Mouse (Mus musculus): ENCODE results near the gene Ovol2. TPM values are rescaled to one million over a fixed set of nuclear protein-coding genes. Genes with fewer than 3 reads are reported as not detected.
A peak's percentile ranks its signal among the peaks of the same experiment; 100 is the strongest.

Ovol2 gene
- total and polyA plus RNA-seq, 3 experiments, result not detected

DNA sequence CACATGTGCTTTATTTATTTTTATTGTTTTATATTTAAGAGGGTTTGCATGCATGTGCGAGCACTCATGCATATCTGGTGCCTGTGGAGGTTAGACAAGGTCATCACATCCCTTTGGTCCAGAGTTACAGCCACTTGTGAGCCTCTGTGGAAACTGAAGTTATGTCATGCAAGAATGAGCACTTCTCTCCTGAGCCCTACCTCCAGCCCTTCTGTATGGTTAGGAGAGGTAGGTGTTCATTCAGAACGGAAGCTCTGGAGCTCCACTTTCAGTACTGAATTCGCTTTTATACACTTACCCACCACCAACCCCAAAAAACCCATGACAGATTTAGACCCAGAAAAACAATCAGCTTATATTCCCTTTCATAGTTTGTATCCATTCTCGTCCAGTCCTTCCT, 39.6 kb upstream of the Ovol2 start (continued):
- no peak for TF ChIP-seq USF2 (conservative IDR thresholded peaks at IDR 0.05; ENCODE audit: low read depth, low read length)
- no peak for TF ChIP-seq MEF2A (IDR thresholded peaks at IDR 0.05; ENCODE audit: borderline replicate concordance, low read depth, low read length)
- TF ChIP-seq ZNF384 (IDR thresholded peaks at IDR 0.05; ENCODE audit: low read depth, low read length), result no peak
- no peak for TF ChIP-seq ELF1 (IDR thresholded peaks at IDR 0.05; ENCODE audit: low read depth, low read length)
- peak; percentile 86 for TF ChIP-seq BHLHE40 (IDR thresholded peaks at IDR 0.05; ENCODE audit: low read depth, low read length)
- TF ChIP-seq MXI1 (IDR thresholded peaks at IDR 0.05; ENCODE audit: low read depth, low read length), result no peak; the same call in 1 of the 2 replicates
- TF ChIP-seq CTCF (conservative IDR thresholded peaks at IDR 0.05 in 1 of 2, IDR thresholded peaks at IDR 0.05 in 1 of 2; ENCODE audit: low read depth in 2 of 2, low read length in 2 of 2), result no peak

GRCm38 (mm10) chr2:144369511-144369910, 37.6 kb upstream of the Ovol2 start:
- DNase-seq (ENCODE audit: extremely low read depth), result peak; percentile 33
- dilution Hi-C loops (cut with MboI; ENCODE audit: extremely low pct_ligation_motif_present, extremely low pct_unique_long_range_greater_than_20kb, low sequenced_read_pairs), result no loop called here

GRCm38 (mm10) chr2:144369020-144369421, 37.1 kb upstream of the Ovol2 start:
- peak; percentile 71 for DNase-seq (ENCODE audit: extremely low read depth)
- in situ Hi-C loops (cut with MboI; ENCODE audit: low pct_ligation_motif_present, low pct_unique_long_range_greater_than_20kb, low sequenced_read_pairs), result no loop called here
- Histone ChIP-seq H3K4me1 (ENCODE audit: control insufficient read depth in 1 of 2, insufficient read depth in 2 of 2) (peaks cover 6 to 26% of the 10 kb centered on the region in 2 experiments; a peak in 3 of 4 replicates), H3K4me2 (ENCODE audit: insufficient read depth, low read depth, poor library complexity, severe bottlenecking) (peak overlapping the region; percentile 98; the same call in 1 of the 2 replicates), H3K36me3 (replicated peaks in 1 of 2; ENCODE audit: control insufficient read depth in 1 of 2, insufficient read depth in 1 of 2, low read length in 1 of 2) (peaks cover 7 to 17% of the 10 kb centered on the region in 2 experiments), H3K9me3 (replicated peaks; ENCODE audit: low read length) (no peaks in the 10 kb centered on the region), H3K27me3 (replicated peaks) (no peaks in the 10 kb centered on the region), H3K9ac (ENCODE audit: insufficient read depth, low read depth) (peak overlapping the region; percentile 81), H3K79me2 (replicated peaks; ENCODE audit: control insufficient read depth, extremely low read depth, insufficient read depth, poor library complexity, severe bottlenecking) (peaks cover 19% of the 10 kb centered on the region), H3K27ac (ENCODE audit: insufficient read depth, low read depth) (peak overlapping the region; percentile 62), H3K4me3 (replicated peaks in 1 of 3; ENCODE audit: low read depth in 2 of 3, low read length in 2 of 3, poor library complexity in 1 of 3) (peak overlapping the region; percentile 75 to 92 (median 80))
- dilution Hi-C loops (cut with MboI; ENCODE audit: extremely low pct_ligation_motif_present, extremely low pct_unique_long_range_greater_than_20kb, low sequenced_read_pairs), result no loop called here
- peak; percentile 53; the same call in 1 of the 2 replicates for TF ChIP-seq POLR2A (IDR thresholded peaks at IDR 0.05; ENCODE audit: low read depth, low read length)
- TF ChIP-seq PAX5 (IDR thresholded peaks at IDR 0.05; ENCODE audit: low read length), result no peak
- no peak for TF ChIP-seq KAT2A (IDR thresholded peaks at IDR 0.05; ENCODE audit: insufficient replicate concordance, low read length)
- TF ChIP-seq USF2 (conservative IDR thresholded peaks at IDR 0.05; ENCODE audit: low read depth, low read length), result peak; percentile 81
- no peak for TF ChIP-seq EP300 (IDR thresholded peaks at IDR 0.05; ENCODE audit: low read length)
- TF ChIP-seq MAFK (IDR thresholded peaks at IDR 0.05; ENCODE audit: insufficient replicate concordance, low read length), result no peak
- no peak for TF ChIP-seq ZC3H11A (IDR thresholded peaks at IDR 0.05; ENCODE audit: low read depth, low read length)
- TF ChIP-seq RAD21 (IDR thresholded peaks at IDR 0.05; ENCODE audit: low read depth, low read length), result no peak
- TF ChIP-seq MAZ (IDR thresholded peaks at IDR 0.05; ENCODE audit: low read depth, low read length), result no peak
- no peak for TF ChIP-seq IRF4 (IDR thresholded peaks at IDR 0.05; ENCODE audit: low read depth, low read length)
- TF ChIP-seq TBP (conservative IDR thresholded peaks at IDR 0.05; ENCODE audit: low read depth, low read length), result no peak
- TF ChIP-seq POLR2AphosphoS2 (IDR thresholded peaks at IDR 0.05; ENCODE audit: low read depth, low read length), result no peak
- 0 out of 2 replicates have a peak, but pooled peaks have one; percentile 53 for TF ChIP-seq SIN3A (IDR thresholded peaks at IDR 0.05; ENCODE audit: low read length)
- 0 out of 2 replicates have a peak, but pooled peaks have one; percentile 47 for TF ChIP-seq UBTF (IDR thresholded peaks at IDR 0.05; ENCODE audit: low read depth, low read length)
- TF ChIP-seq ZNF384 (IDR thresholded peaks at IDR 0.05; ENCODE audit: low read depth, low read length), result no peak
- TF ChIP-seq NELFE (IDR thresholded peaks at IDR 0.05; ENCODE audit: low read depth, low read length), result no peak
- TF ChIP-seq CHD1 (IDR thresholded peaks at IDR 0.05; ENCODE audit: low read depth, low read length), result no peak
- no peak for TF ChIP-seq GABPA (IDR thresholded peaks at IDR 0.05; ENCODE audit: insufficient replicate concordance, low read depth, low read length)
- no peak for TF ChIP-seq RCOR1 (conservative IDR thresholded peaks at IDR 0.05; ENCODE audit: low read depth, low read length)
- TF ChIP-seq USF1 (IDR thresholded peaks at IDR 0.05; ENCODE audit: low read depth, low read length), result peak; percentile 90
- TF ChIP-seq E2F4 (IDR thresholded peaks at IDR 0.05; ENCODE audit: insufficient replicate concordance, low read depth, low read length), result no peak

More at GRCm38 (mm10) chr2:144369511-144369910, 37.6 kb upstream of the Ovol2 start:
- Histone ChIP-seq H3K36me3 (replicated peaks in 1 of 2; ENCODE audit: control insufficient read depth in 1 of 2, insufficient read depth in 1 of 2, low read length in 1 of 2) (peaks cover 11 to 22% of the 10 kb centered on the region in 2 experiments), H3K27ac (ENCODE audit: insufficient read depth, low read depth) (no peak overlapping the region), H3K79me2 (replicated peaks; ENCODE audit: control insufficient read depth, extremely low read depth, insufficient read depth, poor library complexity, severe bottlenecking) (peaks cover 24% of the 10 kb centered on the region), H3K27me3 (replicated peaks) (no peaks in the 10 kb centered on the region), H3K9me3 (replicated peaks; ENCODE audit: low read length) (no peaks in the 10 kb centered on the region), H3K4me2 (ENCODE audit: insufficient read depth, low read depth, poor library complexity, severe bottlenecking) (peak overlapping the region; percentile 98), H3K9ac (ENCODE audit: insufficient read depth, low read depth) (peak overlapping the region; percentile 81), H3K4me3 (replicated peaks in 1 of 3; ENCODE audit: low read depth in 2 of 3, low read length in 2 of 3, poor library complexity in 1 of 3) (peak overlapping the region; percentile 75 to 92 (median 80)), H3K4me1 (ENCODE audit: control insufficient read depth in 1 of 2, insufficient read depth in 2 of 2) (peaks cover 6 to 26% of the 10 kb centered on the region in 2 experiments; a peak in 3 of 4 replicates)
- in situ Hi-C loops (cut with MboI; ENCODE audit: low pct_ligation_motif_present, low pct_unique_long_range_greater_than_20kb, low sequenced_read_pairs), result no loop called here
- TF ChIP-seq MAZ (IDR thresholded peaks at IDR 0.05; ENCODE audit: low read depth, low read length) (no peak), MYC (IDR thresholded peaks at IDR 0.05; ENCODE audit: low read depth, low read length) (peak; percentile 9; the same call in 1 of the 2 replicates), MAFK (IDR thresholded peaks at IDR 0.05; ENCODE audit: insufficient replicate concordance, low read length) (no peak), TCF12 (IDR thresholded peaks at IDR 0.05; ENCODE audit: low read depth, low read length) (no peak), USF2 (conservative IDR thresholded peaks at IDR 0.05; ENCODE audit: low read depth, low read length) (no peak), CTCF (conservative IDR thresholded peaks at IDR 0.05 in 1 of 2, IDR thresholded peaks at IDR 0.05 in 1 of 2; ENCODE audit: low read depth in 2 of 2, low read length in 2 of 2) (no peak), CHD1 (IDR thresholded peaks at IDR 0.05; ENCODE audit: low read depth, low read length) (no peak), NRF1 (IDR thresholded peaks at IDR 0.05; ENCODE audit: low read depth, low read length) (no peak), SMC3 (IDR thresholded peaks at IDR 0.05; ENCODE audit: low read depth, low read length) (no peak), HCFC1 (IDR thresholded peaks at IDR 0.05; ENCODE audit: low read depth, low read length) (no peak), SIN3A (IDR thresholded peaks at IDR 0.05; ENCODE audit: low read length) (0 out of 2 replicates have a peak, but pooled peaks have one; percentile 1), TBP (conservative IDR thresholded peaks at IDR 0.05; ENCODE audit: low read depth, low read length) (no peak), ZNF384 (IDR thresholded peaks at IDR 0.05; ENCODE audit: low read depth, low read length) (no peak)

Data from CH12.LX (cell line).